Mouse (Mus musculus): ENCODE data around the gene Vpreb2. TPM values are rescaled to one million over a fixed set of nuclear protein-coding genes. Genes with fewer than 3 reads are reported as not detected.
"Not testable (repeated sequence)": the region's sequence is repeated elsewhere in the genome, so short reads cannot be mapped to it uniquely, and the experiment has no call there.

Gene Vpreb2
- polyA plus RNA-seq, 1 experiment from 2014 or later, result not detected

DNA sequence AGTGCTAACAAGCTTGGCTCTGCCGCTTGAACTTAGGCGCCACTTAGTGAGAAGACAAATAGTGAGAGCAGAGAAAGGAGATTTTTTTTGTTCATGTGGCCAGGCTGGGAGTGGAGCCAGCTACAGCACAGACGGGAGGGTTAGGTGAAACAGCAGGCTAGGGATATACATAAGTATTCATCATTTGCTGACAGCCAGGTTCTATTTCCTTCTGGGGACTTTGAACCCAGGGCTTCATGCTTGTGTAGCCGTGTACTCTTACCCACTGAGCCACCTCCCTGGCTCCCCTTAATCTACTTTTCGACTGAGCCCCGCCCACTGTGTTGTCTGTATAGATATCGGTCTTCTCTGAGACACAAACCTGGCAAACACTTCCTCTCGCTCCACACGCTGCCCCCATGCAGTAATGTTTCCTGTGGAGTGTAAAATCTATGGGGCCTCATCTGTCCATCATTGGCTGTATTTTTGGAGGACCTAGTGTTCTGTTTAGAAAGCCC is 40.9 kb upstream of the Vpreb2 start:
- peaks cover 8% of the 10 kb centered on the region for H3K27me3 ChIP-seq (ENCODE audit: control insufficient read depth, insufficient read depth, low read length)
- no peaks in the 10 kb centered on the region for H3K9me3 ChIP-seq (ENCODE audit: control insufficient read depth, low read length)
- H3K27ac ChIP-seq (replicated peaks in 1 of 2; ENCODE audit: control insufficient read depth in 1 of 2, insufficient read depth in 1 of 2, low read depth in 2 of 2, low read length in 2 of 2), result no peak overlapping the region
- H3K4me3 ChIP-seq (ENCODE audit: control insufficient read depth in 1 of 2, insufficient read depth in 1 of 2, low read depth in 1 of 2, low read length in 2 of 2), result no peak overlapping the region
- WGBS, result 37% methylated on average over 9 of the region's 9 CpGs
- no peak for ATAC-seq (ENCODE audit: insufficient number of reproducible peaks, insufficient read depth, low FRiP score, low read depth)
- no peaks in the 10 kb centered on the region for H3K4me1 ChIP-seq (ENCODE audit: control insufficient read depth in 2 of 2, insufficient read depth in 2 of 2, low read length in 2 of 2)
- H3K9ac ChIP-seq (ENCODE audit: low read length), result no peak overlapping the region
- H3K36me3 ChIP-seq (ENCODE audit: control insufficient read depth, insufficient read depth, low read length), result no peaks in the 10 kb centered on the region
- H3K4me2 ChIP-seq (ENCODE audit: low read length), result no peak overlapping the region

DNA sequence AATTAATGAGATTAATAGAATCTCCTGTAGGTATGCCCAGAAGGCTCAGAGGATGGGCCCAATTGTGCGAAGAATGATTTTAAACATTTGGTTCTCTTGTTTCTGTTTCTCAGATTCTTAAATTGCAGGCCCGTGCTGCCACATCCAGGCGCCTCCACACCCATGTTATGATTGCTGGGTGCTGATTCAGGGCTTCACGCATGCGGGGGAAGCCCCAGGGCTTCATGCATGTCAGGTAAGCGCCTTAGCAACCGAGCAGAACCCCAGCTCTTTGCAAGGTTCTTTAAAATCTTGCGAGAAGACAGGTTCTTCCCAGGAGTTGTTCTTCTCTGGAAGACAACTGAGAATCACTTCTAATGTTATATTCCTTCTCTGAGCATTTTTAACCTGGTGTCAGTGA is 36.8 kb upstream of the Vpreb2 start:
- Histone ChIP-seq H3K9me3 (ENCODE audit: control insufficient read depth, low read length) (no peaks in the 10 kb centered on the region), H3K27ac (replicated peaks in 1 of 2; ENCODE audit: control insufficient read depth in 1 of 2, insufficient read depth in 1 of 2, low read depth in 2 of 2, low read length in 2 of 2) (no peak overlapping the region), H3K4me2 (ENCODE audit: low read length) (no peak overlapping the region), H3K9ac (ENCODE audit: low read length) (no peak overlapping the region), H3K36me3 (ENCODE audit: control insufficient read depth, insufficient read depth, low read length) (no peaks in the 10 kb centered on the region), H3K27me3 (ENCODE audit: control insufficient read depth, insufficient read depth, low read length) (no peaks in the 10 kb centered on the region; the same call in 1 of the 2 replicates), H3K4me3 (ENCODE audit: control insufficient read depth in 1 of 2, insufficient read depth in 1 of 2, low read depth in 1 of 2, low read length in 2 of 2) (no peak overlapping the region), H3K4me1 (ENCODE audit: control insufficient read depth in 2 of 2, insufficient read depth in 2 of 2, low read length in 2 of 2) (no peaks in the 10 kb centered on the region)
- ATAC-seq (ENCODE audit: insufficient number of reproducible peaks, insufficient read depth, low FRiP score, low read depth), result no peak
- WGBS, result 55% methylated on average over 8 of the region's 8 CpGs

DNA sequence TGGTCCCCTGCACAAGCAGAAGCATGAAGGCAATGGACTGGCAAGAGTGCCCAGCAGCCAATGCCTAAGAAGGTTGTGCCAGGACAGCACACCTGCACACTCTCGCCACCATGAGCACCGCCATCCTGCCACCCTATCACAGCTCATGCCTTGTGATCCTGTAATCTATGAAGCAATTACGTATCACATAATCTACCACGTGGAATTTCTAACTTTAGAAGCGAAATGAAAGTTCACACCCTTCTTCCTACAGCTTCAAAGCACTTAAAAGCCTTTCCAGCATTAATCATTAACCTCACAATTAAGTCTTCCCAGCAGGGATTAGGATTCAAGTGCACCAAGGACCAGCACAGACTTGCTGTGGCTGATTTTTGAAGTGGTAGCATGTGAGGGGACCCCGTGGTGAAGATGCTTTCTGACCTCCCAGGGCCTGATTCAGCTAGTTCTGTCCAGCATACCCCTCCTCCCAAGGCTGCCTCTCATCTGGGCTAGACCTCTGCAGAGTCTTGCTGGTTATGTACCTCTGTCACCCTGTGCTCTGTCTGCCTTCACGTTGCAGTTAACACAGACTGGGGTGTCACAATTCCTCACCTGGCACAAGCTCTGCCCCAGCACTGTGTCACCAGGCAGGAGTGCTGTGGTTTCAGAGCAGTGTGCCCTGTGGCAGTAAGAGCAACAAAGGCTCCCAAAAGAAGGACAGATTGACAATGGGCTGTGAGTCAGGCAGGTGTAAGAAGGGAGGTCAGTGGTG is 35.0 kb upstream of the Vpreb2 start:
- no peaks in the 10 kb centered on the region for H3K36me3 ChIP-seq (ENCODE audit: control insufficient read depth, insufficient read depth, low read length)
- no peak for ATAC-seq (ENCODE audit: insufficient number of reproducible peaks, insufficient read depth, low FRiP score, low read depth)
- H3K4me3 ChIP-seq (ENCODE audit: control insufficient read depth in 1 of 2, insufficient read depth in 1 of 2, low read depth in 1 of 2, low read length in 2 of 2), result no peak overlapping the region
- H3K27ac ChIP-seq (replicated peaks in 1 of 2; ENCODE audit: control insufficient read depth in 1 of 2, insufficient read depth in 1 of 2, low read depth in 2 of 2, low read length in 2 of 2), result no peak overlapping the region
- no peaks in the 10 kb centered on the region for H3K4me1 ChIP-seq (ENCODE audit: control insufficient read depth in 2 of 2, insufficient read depth in 2 of 2, low read length in 2 of 2)
- H3K9me3 ChIP-seq (ENCODE audit: control insufficient read depth, low read length), result no peaks in the 10 kb centered on the region
- H3K9ac ChIP-seq (ENCODE audit: low read length), result no peak overlapping the region
- WGBS, result 44% methylated on average over 7 of the region's 7 CpGs
- no peak overlapping the region for H3K4me2 ChIP-seq (ENCODE audit: low read length)
- no peaks in the 10 kb centered on the region; the same call in 1 of the 2 replicates for H3K27me3 ChIP-seq (ENCODE audit: control insufficient read depth, insufficient read depth, low read length)

DNA sequence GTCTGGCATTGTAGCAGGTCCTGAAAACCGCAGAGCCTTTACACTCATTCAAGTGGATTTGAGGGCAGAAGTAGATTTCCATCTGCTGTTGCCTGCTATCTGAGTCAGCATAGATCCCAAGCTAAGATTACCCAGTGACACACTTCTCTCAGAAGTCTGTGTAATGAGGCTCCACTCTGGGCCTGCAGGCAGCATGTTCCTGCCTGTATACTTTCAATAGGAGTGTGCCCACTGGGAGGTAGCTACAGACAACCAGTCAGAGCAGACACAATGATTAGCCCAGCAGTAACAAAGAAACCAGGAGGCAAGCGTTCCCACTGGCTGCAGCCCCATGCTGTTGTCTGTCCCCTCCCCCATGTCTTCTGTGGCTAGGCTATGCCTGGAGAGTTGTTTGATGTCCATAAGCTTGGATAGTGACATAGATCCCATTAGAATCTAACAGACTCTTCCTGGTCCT is 30.8 kb upstream of the Vpreb2 start:
- Histone ChIP-seq H3K36me3 (ENCODE audit: control insufficient read depth, insufficient read depth, low read length) (no peaks in the 10 kb centered on the region), H3K4me2 (ENCODE audit: low read length) (no peak overlapping the region), H3K9ac (ENCODE audit: low read length) (no peak overlapping the region), H3K4me3 (ENCODE audit: control insufficient read depth in 1 of 2, insufficient read depth in 1 of 2, low read depth in 1 of 2, low read length in 2 of 2) (no peak overlapping the region), H3K27ac (replicated peaks in 1 of 2; ENCODE audit: control insufficient read depth in 1 of 2, insufficient read depth in 1 of 2, low read depth in 2 of 2, low read length in 2 of 2) (no peak overlapping the region), H3K27me3 (ENCODE audit: control insufficient read depth, insufficient read depth, low read length) (no peaks in the 10 kb centered on the region), H3K9me3 (ENCODE audit: control insufficient read depth, low read length) (no peaks in the 10 kb centered on the region), H3K4me1 (ENCODE audit: control insufficient read depth in 2 of 2, insufficient read depth in 2 of 2, low read length in 2 of 2) (no peaks in the 10 kb centered on the region)
- no peak for ATAC-seq (ENCODE audit: insufficient number of reproducible peaks, insufficient read depth, low FRiP score, low read depth)
- 50% methylated on average over 2 of the region's 2 CpGs for WGBS

DNA sequence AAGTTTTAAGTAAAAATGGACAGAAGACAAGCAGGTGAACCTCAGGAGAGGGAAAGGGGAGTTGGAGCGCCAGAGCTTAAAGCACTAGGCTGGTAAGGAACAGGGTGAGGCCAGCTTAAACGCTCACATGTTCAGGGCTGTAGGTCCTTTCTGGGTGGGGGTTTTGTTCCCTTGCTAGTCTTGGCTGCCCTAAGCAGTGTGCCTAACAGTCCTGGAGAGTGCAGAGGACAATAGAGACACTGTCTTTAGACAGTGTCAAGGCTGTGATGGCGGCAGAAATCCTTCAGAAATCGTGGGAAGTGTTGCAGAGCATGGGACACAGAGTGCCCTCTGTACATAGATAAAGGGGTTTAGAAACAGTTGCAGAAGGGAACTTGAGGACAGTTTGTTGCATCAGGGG is 30.2 kb upstream of the Vpreb2 start:
- Histone ChIP-seq H3K27me3 (ENCODE audit: control insufficient read depth, insufficient read depth, low read length) (no peaks in the 10 kb centered on the region), H3K4me1 (ENCODE audit: control insufficient read depth in 2 of 2, insufficient read depth in 2 of 2, low read length in 2 of 2) (no peaks in the 10 kb centered on the region), H3K9me3 (ENCODE audit: control insufficient read depth, low read length) (no peaks in the 10 kb centered on the region), H3K36me3 (ENCODE audit: control insufficient read depth, insufficient read depth, low read length) (no peaks in the 10 kb centered on the region), H3K4me2 (ENCODE audit: low read length) (no peak overlapping the region), H3K27ac (replicated peaks in 1 of 2; ENCODE audit: control insufficient read depth in 1 of 2, insufficient read depth in 1 of 2, low read depth in 2 of 2, low read length in 2 of 2) (no peak overlapping the region), H3K9ac (ENCODE audit: low read length) (no peak overlapping the region), H3K4me3 (ENCODE audit: control insufficient read depth in 1 of 2, insufficient read depth in 1 of 2, low read depth in 1 of 2, low read length in 2 of 2) (no peak overlapping the region)
- no peak for ATAC-seq (ENCODE audit: insufficient number of reproducible peaks, insufficient read depth, low FRiP score, low read depth)
- 67% methylated on average over 4 of the region's 4 CpGs for WGBS

DNA sequence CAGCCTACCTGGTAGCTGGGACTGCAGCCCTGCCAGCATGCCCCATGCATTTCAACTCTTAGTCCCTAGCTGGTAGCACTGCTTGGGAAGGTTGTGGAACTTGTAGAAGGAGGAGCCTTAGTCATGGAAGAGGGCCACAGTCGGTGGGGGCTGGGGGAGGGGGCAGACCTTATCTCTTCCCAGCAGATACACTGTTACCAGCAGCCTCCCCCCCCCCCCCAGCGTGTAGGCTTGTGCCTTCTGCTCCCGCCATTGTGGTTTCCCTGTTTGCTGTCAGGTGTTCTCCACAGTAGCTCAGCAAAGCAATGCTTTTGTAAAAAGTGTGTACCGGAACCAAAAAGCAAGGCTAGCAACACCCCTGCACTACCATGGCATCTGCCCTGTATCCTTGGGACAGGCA is 28.6 kb upstream of the Vpreb2 start:
- 68% methylated on average over 3 of the region's 4 CpGs for WGBS
- no peaks in the 10 kb centered on the region for H3K27me3 ChIP-seq (ENCODE audit: control insufficient read depth, insufficient read depth, low read length)
- H3K4me3 ChIP-seq (ENCODE audit: control insufficient read depth in 1 of 2, insufficient read depth in 1 of 2, low read depth in 1 of 2, low read length in 2 of 2), result no peak overlapping the region
- no peaks in the 10 kb centered on the region for H3K4me1 ChIP-seq (ENCODE audit: control insufficient read depth in 2 of 2, insufficient read depth in 2 of 2, low read length in 2 of 2)
- H3K9me3 ChIP-seq (ENCODE audit: control insufficient read depth, low read length), result no peaks in the 10 kb centered on the region
- no peaks in the 10 kb centered on the region for H3K36me3 ChIP-seq (ENCODE audit: control insufficient read depth, insufficient read depth, low read length)
- no peak overlapping the region for H3K27ac ChIP-seq (replicated peaks in 1 of 2; ENCODE audit: control insufficient read depth in 1 of 2, insufficient read depth in 1 of 2, low read depth in 2 of 2, low read length in 2 of 2)
- H3K4me2 ChIP-seq (ENCODE audit: low read length), result no peak overlapping the region
- no peak for ATAC-seq (ENCODE audit: insufficient number of reproducible peaks, insufficient read depth, low FRiP score, low read depth)
- H3K9ac ChIP-seq (ENCODE audit: low read length), result no peak overlapping the region

DNA sequence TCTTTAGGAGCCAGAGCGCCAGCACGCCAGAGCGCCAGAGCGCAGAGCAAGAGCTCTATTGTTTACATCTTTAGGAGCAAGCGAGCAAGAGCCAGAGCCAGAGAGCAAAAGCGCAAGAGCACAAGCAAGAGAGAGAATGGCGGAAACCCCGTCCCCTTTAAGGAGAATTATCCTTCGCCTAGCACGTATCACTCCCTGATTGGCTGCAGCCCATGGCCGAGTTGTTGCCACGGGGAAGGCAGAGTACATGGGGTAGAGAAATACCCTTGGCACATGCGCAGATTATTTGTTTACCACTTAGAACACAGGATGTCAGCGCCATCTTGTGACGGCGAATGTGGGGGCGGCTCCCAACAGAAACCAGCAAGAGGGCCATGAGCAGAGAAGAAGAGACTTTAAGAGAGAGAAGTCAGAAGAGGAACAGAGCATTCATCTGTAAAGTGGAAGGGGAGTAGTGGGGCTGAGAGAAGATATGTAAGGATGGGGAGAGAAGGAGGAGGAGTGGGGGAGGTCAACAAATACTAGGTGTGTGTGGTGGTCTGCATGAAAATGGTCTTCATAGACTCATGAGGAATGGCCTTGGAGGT is 24.1 kb upstream of the Vpreb2 start:
- not testable (repeated sequence) for H3K9me3 ChIP-seq (ENCODE audit: control insufficient read depth, low read length); ATAC-seq (ENCODE audit: insufficient number of reproducible peaks, insufficient read depth, low FRiP score, low read depth)
- WGBS, result 96% methylated on average over 15 of the region's 17 CpGs

More for the DNA sequence above, 24.1 kb upstream of the Vpreb2 start:
- H3K9ac ChIP-seq (ENCODE audit: low read length); H3K36me3 ChIP-seq (ENCODE audit: control insufficient read depth, insufficient read depth, low read length); H3K27ac ChIP-seq (replicated peaks in 1 of 2; ENCODE audit: control insufficient read depth in 1 of 2, insufficient read depth in 1 of 2, low read depth in 2 of 2, low read length in 2 of 2); H3K4me3 ChIP-seq (ENCODE audit: control insufficient read depth in 1 of 2, insufficient read depth in 1 of 2, low read depth in 1 of 2, low read length in 2 of 2); H3K4me1 ChIP-seq (ENCODE audit: control insufficient read depth in 2 of 2, insufficient read depth in 2 of 2, low read length in 2 of 2); H3K4me2 ChIP-seq (ENCODE audit: low read length); H3K27me3 ChIP-seq (ENCODE audit: control insufficient read depth, insufficient read depth, low read length): not testable (repeated sequence)
